Mouse (Mus musculus): ENCODE results near the gene Nacc1. TPM values are rescaled to one million over a fixed set of nuclear protein-coding genes. Genes with fewer than 3 reads are reported as not detected.
A peak's percentile ranks its signal among the peaks of the same experiment; 100 is the strongest.

Gene Nacc1
- polyA plus RNA-seq, 1 experiment, result 81.5 TPM

DNA sequence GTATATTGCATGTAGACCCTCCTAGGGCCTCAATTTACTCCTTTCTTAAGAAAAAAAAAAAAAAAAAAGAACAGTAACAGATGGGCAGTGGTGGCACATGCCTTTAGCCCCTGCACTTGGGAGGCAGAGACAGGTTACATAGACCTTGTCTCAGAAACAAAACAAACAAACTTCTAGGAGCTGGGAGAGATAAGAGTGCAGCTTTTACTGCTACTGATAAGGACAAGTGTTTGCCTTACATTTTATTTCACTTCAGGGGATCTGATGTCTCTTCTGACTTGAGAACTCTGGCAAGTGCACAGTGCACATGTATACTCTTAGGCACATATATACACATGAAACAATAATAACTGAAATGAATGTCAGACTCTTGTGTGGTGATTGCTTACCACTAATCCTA is 30.5 kb downstream of the Nacc1 start:
- Histone ChIP-seq H3K36me3 (ENCODE audit: control insufficient read depth, insufficient read depth) (no peaks in the 10 kb centered on the region), H3K4me3 (ENCODE audit: insufficient read depth, poor library complexity, severe bottlenecking) (no peak overlapping the region), H3K27me3 (ENCODE audit: control insufficient read depth, insufficient read depth, insufficient read length) (no peaks in the 10 kb centered on the region), H3K79me2 (ENCODE audit: control insufficient read depth, insufficient read depth) (peaks cover 27% of the 10 kb centered on the region), H3ac (ENCODE audit: control insufficient read depth, insufficient read length, low read depth) (no peak overlapping the region), H3K79me3 (ENCODE audit: low read depth) (peaks cover 16% of the 10 kb centered on the region)
- no peak for TF ChIP-seq CTCF (IDR thresholded peaks at IDR 0.05; ENCODE audit: control insufficient read depth, insufficient read depth, insufficient read length)
- TF ChIP-seq USF1 (IDR thresholded peaks at IDR 0.05; ENCODE audit: low read depth), result no peak
- TF ChIP-seq MYOG (IDR thresholded peaks at IDR 0.05; ENCODE audit: control insufficient read depth, extremely low read depth, insufficient read length), result no peak
- TF ChIP-seq CEBPB (IDR thresholded peaks at IDR 0.05; ENCODE audit: low read depth), result no peak
- TF ChIP-seq MYOD1 (IDR thresholded peaks at IDR 0.05; ENCODE audit: control insufficient read depth, insufficient read length, low read depth), result no peak
- no peak for TF ChIP-seq MAX (IDR thresholded peaks at IDR 0.05)
- TF ChIP-seq FOSL1 (IDR thresholded peaks at IDR 0.05; ENCODE audit: insufficient read depth, low read length, poor library complexity, severe bottlenecking), result no peak

DNA sequence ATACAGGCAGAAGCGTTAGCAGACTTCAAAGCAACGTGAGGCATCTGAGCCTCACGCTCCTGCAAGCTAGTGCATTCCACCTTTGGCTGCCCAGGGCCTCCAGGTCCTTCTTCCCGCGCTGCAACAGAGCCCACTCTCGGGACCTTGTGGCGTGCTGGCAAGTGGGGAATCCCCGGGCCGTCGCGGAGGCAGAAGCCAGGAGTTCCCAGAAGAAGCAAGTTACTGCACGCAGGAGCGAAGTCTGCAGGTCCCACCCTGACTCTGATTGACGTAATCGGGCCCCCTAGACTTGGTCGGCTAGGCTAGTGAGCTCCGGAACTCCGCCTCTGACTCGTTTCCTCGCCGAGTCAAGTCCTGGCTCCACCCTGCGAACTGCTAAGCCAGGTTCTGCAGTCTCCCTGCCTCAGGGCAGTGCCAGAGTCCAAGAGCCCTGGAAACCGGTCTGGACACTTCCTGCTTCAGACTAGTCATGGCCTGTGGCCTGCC is 31.0 kb downstream of the Nacc1 start:
- Histone ChIP-seq H3K79me2 (ENCODE audit: control insufficient read depth, insufficient read depth) (peaks cover 22% of the 10 kb centered on the region), H3ac (ENCODE audit: control insufficient read depth, insufficient read length, low read depth) (peak overlapping the region; percentile 57), H3K4me3 (ENCODE audit: insufficient read depth, poor library complexity, severe bottlenecking) (no peak overlapping the region), H3K79me3 (ENCODE audit: low read depth) (peaks cover 11% of the 10 kb centered on the region), H3K36me3 (ENCODE audit: control insufficient read depth, insufficient read depth) (no peaks in the 10 kb centered on the region), H3K27me3 (ENCODE audit: control insufficient read depth, insufficient read depth, insufficient read length) (no peaks in the 10 kb centered on the region)
- TF ChIP-seq MAX (IDR thresholded peaks at IDR 0.05) (no peak), MYOD1 (IDR thresholded peaks at IDR 0.05; ENCODE audit: control insufficient read depth, insufficient read length, low read depth) (no peak), USF1 (IDR thresholded peaks at IDR 0.05; ENCODE audit: low read depth) (no peak), CTCF (IDR thresholded peaks at IDR 0.05; ENCODE audit: control insufficient read depth, insufficient read depth, insufficient read length) (no peak), MYOG (IDR thresholded peaks at IDR 0.05; ENCODE audit: control insufficient read depth, extremely low read depth, insufficient read length) (no peak), CEBPB (IDR thresholded peaks at IDR 0.05; ENCODE audit: low read depth) (no peak), FOSL1 (IDR thresholded peaks at IDR 0.05; ENCODE audit: insufficient read depth, low read length, poor library complexity, severe bottlenecking) (no peak)

- H3ac ChIP-seq (ENCODE audit: control insufficient read depth, insufficient read length, low read depth), result no peak overlapping the region
- H3K79me2 ChIP-seq (ENCODE audit: control insufficient read depth, insufficient read depth), result peaks cover 17% of the 10 kb centered on the region
- H3K36me3 ChIP-seq (ENCODE audit: control insufficient read depth, insufficient read depth), result no peaks in the 10 kb centered on the region
- H3K79me3 ChIP-seq (ENCODE audit: low read depth), result peaks cover 6% of the 10 kb centered on the region
- no peak overlapping the region for H3K4me3 ChIP-seq (ENCODE audit: insufficient read depth, poor library complexity, severe bottlenecking)
- H3K27me3 ChIP-seq (ENCODE audit: control insufficient read depth, insufficient read depth, insufficient read length), result no peaks in the 10 kb centered on the region
- TF ChIP-seq MYOD1 (IDR thresholded peaks at IDR 0.05; ENCODE audit: control insufficient read depth, insufficient read length, low read depth) (no peak), MAX (IDR thresholded peaks at IDR 0.05) (no peak), CTCF (IDR thresholded peaks at IDR 0.05; ENCODE audit: control insufficient read depth, insufficient read depth, insufficient read length) (no peak), USF1 (IDR thresholded peaks at IDR 0.05; ENCODE audit: low read depth) (no peak), FOSL1 (IDR thresholded peaks at IDR 0.05; ENCODE audit: insufficient read depth, low read length, poor library complexity, severe bottlenecking) (no peak), MYOG (IDR thresholded peaks at IDR 0.05; ENCODE audit: control insufficient read depth, extremely low read depth, insufficient read length) (no peak), CEBPB (IDR thresholded peaks at IDR 0.05; ENCODE audit: low read depth) (no peak)
These were observed 31.5 kb downstream of the Nacc1 start for GRCm38 (mm10) chr8:84656191-84656525.

DNA sequence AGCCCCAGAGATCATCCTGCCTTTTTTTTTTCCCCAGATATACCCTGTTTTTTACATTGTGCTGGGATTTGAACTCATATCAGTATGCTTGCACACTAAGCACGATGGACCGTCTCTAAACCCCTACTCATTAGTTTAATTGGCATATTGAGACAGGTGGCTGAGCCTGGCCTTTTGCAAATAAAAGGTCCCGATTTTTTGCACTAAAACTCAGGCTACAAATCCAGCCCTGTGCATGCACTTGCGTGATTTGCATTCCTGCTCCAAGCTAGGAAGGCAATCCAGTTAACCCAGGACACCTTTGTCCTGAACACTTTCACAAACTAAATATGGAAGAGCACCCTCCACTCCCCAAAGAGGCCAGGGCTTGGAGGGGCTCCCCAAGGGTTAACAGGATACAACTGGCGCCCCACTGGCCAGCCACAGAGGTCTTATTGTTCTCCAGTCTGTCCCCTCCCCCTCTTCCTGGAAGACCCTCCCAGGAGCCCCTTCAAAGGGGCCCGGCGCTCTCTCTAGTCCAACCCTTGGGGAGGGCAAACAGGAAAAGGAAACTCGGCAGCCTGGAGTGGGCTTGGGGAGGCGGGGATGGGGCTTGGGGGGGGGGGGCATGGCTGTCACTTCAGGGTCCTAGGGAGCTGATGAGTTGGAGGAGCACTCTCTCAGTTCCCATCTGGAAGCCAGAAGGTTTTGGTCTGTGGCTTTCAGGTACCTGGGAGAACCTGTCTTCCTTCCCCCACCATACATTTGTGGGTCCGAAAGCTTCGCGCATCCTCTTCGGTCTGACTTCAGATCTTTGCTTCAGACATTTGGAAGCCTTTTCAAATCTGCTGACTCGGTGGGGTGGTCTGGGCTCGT is 32.1 kb downstream of the Nacc1 start:
- H3K36me3 ChIP-seq (ENCODE audit: control insufficient read depth, insufficient read depth), result no peaks in the 10 kb centered on the region
- peaks cover 1% of the 10 kb centered on the region for H3K79me3 ChIP-seq (ENCODE audit: low read depth)
- no peaks in the 10 kb centered on the region for H3K27me3 ChIP-seq (ENCODE audit: control insufficient read depth, insufficient read depth, insufficient read length)
- H3K4me3 ChIP-seq (ENCODE audit: insufficient read depth, poor library complexity, severe bottlenecking), result no peak overlapping the region
- no peak for TF ChIP-seq FOSL1 (IDR thresholded peaks at IDR 0.05; ENCODE audit: insufficient read depth, low read length, poor library complexity, severe bottlenecking)
- TF ChIP-seq CEBPB (IDR thresholded peaks at IDR 0.05; ENCODE audit: low read depth), result no peak
- TF ChIP-seq MYOD1 (IDR thresholded peaks at IDR 0.05; ENCODE audit: control insufficient read depth, insufficient read length, low read depth), result no peak
- no peak for TF ChIP-seq MAX (IDR thresholded peaks at IDR 0.05)
- no peak for TF ChIP-seq CTCF (IDR thresholded peaks at IDR 0.05; ENCODE audit: control insufficient read depth, insufficient read depth, insufficient read length)
- TF ChIP-seq USF1 (IDR thresholded peaks at IDR 0.05; ENCODE audit: low read depth), result no peak
- no peak for TF ChIP-seq MYOG (IDR thresholded peaks at IDR 0.05; ENCODE audit: control insufficient read depth, extremely low read depth, insufficient read length)
- H3ac ChIP-seq (ENCODE audit: control insufficient read depth, insufficient read length, low read depth), result no peak overlapping the region
- peaks cover 11% of the 10 kb centered on the region for H3K79me2 ChIP-seq (ENCODE audit: control insufficient read depth, insufficient read depth)

DNA sequence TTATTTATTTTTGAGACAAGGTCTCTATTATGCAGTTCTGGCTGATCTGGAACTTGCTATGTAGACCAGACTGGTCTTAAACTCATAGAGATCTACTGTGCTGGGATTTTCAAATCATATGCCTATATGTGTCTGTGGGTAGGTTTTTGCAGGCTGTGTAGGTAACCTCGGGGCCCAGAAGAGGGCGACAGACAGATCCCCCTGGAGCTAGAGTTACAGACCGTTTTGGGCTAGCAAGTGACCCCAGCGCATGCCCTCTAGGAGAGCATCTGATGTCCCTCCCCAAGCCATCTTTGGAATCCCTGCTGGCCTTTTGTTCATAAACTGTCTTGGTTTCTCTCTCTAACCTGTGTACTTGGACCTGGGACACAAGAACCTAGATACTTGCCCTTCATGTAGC is 33.1 kb downstream of the Nacc1 start:
- Histone ChIP-seq H3K27me3 (ENCODE audit: control insufficient read depth, insufficient read depth, insufficient read length) (no peaks in the 10 kb centered on the region), H3ac (ENCODE audit: control insufficient read depth, insufficient read length, low read depth) (no peak overlapping the region), H3K79me3 (ENCODE audit: low read depth) (no peaks in the 10 kb centered on the region), H3K36me3 (ENCODE audit: control insufficient read depth, insufficient read depth) (no peaks in the 10 kb centered on the region), H3K79me2 (ENCODE audit: control insufficient read depth, insufficient read depth) (peaks cover 1% of the 10 kb centered on the region), H3K4me3 (ENCODE audit: insufficient read depth, poor library complexity, severe bottlenecking) (no peak overlapping the region)
- TF ChIP-seq FOSL1 (IDR thresholded peaks at IDR 0.05; ENCODE audit: insufficient read depth, low read length, poor library complexity, severe bottlenecking) (no peak), MYOG (IDR thresholded peaks at IDR 0.05; ENCODE audit: control insufficient read depth, extremely low read depth, insufficient read length) (no peak), USF1 (IDR thresholded peaks at IDR 0.05; ENCODE audit: low read depth) (no peak), CTCF (IDR thresholded peaks at IDR 0.05; ENCODE audit: control insufficient read depth, insufficient read depth, insufficient read length) (no peak), MAX (IDR thresholded peaks at IDR 0.05) (no peak), CEBPB (IDR thresholded peaks at IDR 0.05; ENCODE audit: low read depth) (no peak), MYOD1 (IDR thresholded peaks at IDR 0.05; ENCODE audit: control insufficient read depth, insufficient read length, low read depth) (no peak)
